Mouse (Mus musculus): ENCODE results near the gene Pknox2. TPM values are rescaled to one million over a fixed set of nuclear protein-coding genes. Genes with fewer than 3 reads are reported as not detected.

The Pknox2 gene
- total RNA-seq, 2 experiments from 2014 or later, result 32.7 to 38.3 TPM

- no peak for DNase-seq
These were observed 170.4 kb downstream of the Pknox2 start for GRCm38 (mm10) chr9:36976596-36977362.

- DNase-seq, result peak; percentile 42 to 44
These were observed 173.6 kb downstream of the Pknox2 start for GRCm38 (mm10) chr9:36973486-36974227.

GRCm38 (mm10) chr9:36972089-36972488, 175.1 kb downstream of the Pknox2 start:
- DNase-seq, result no peak

GRCm38 (mm10) chr9:36971066-36971465, 176.1 kb downstream of the Pknox2 start:
- DNase-seq, result no peak

GRCm38 (mm10) chr9:36970651-36971050, 176.6 kb downstream of the Pknox2 start:
- peak; percentile 60 to 81 for DNase-seq

- no peak for DNase-seq
These were observed 178.1 kb downstream of the Pknox2 start for GRCm38 (mm10) chr9:36969131-36969530.

- DNase-seq, result peak in 1 of 2 experiments; percentile 42
These were observed 178.5 kb downstream of the Pknox2 start for GRCm38 (mm10) chr9:36968713-36969112.

GRCm38 (mm10) chr9:36968236-36968635, 179.0 kb downstream of the Pknox2 start:
- DNase-seq, result no peak

- no peak for DNase-seq
These were observed 181.5 kb downstream of the Pknox2 start for GRCm38 (mm10) chr9:36965720-36966119.

- DNase-seq, result no peak
These were observed 183.0 kb downstream of the Pknox2 start for GRCm38 (mm10) chr9:36964230-36964629.

GRCm38 (mm10) chr9:36963512-36963911, 183.7 kb downstream of the Pknox2 start:
- DNase-seq, result no peak

- no peak for DNase-seq
These were observed 185.3 kb downstream of the Pknox2 start for GRCm38 (mm10) chr9:36961874-36962273.

GRCm38 (mm10) chr9:36961153-36961552, 186.1 kb downstream of the Pknox2 start:
- no peak for DNase-seq

- DNase-seq, result no peak
These were observed 196.1 kb downstream of the Pknox2 start for GRCm38 (mm10) chr9:36951133-36951484.

- no peak for DNase-seq
These were observed 196.7 kb downstream of the Pknox2 start for GRCm38 (mm10) chr9:36950271-36951132.

- DNase-seq, result no peak
These were observed 199.0 kb downstream of the Pknox2 start for GRCm38 (mm10) chr9:36948181-36948580.

- no peak for DNase-seq
These were observed 200.0 kb downstream of the Pknox2 start for GRCm38 (mm10) chr9:36947056-36947694.

- DNase-seq, result peak in 1 of 2 experiments; percentile 51
These were observed 202.4 kb downstream of the Pknox2 start for GRCm38 (mm10) chr9:36944843-36945242.

- DNase-seq, result no peak
These were observed 204.6 kb downstream of the Pknox2 start for GRCm38 (mm10) chr9:36942561-36942960.

GRCm38 (mm10) chr9:36942131-36942530, 205.1 kb downstream of the Pknox2 start:
- no peak for DNase-seq

GRCm38 (mm10) chr9:36941565-36941964, 205.6 kb downstream of the Pknox2 start:
- DNase-seq, result no peak

GRCm38 (mm10) chr9:36938601-36939078, 208.6 kb downstream of the Pknox2 start:
- no peak for DNase-seq

Data from layer of hippocampus, postnatal 36 days (tissue).